Mouse (Mus musculus) CH12.LX (cell line): ENCODE measurements at regions not wholly inside any gene's neighbourhood (a gene's known extent, or its start where the extent isn't known, plus 50 kb on each side); places are given as distances from the start of the nearest gene placed in this dataset.

Experiments
- DNase-seq: peaks from one replicate; pipeline ENCODE4 v3.0.0-alpha.2; 2013; ENCODE audit errors: extremely low read depth
- H3K27ac ChIP-seq: 2 replicates; pipeline ENCODE4 v1.5.1; 2012; ENCODE audit warnings: low read depth, mild to moderate bottlenecking, control low read depth, moderate library complexity; ENCODE audit not compliant: insufficient read depth
- H3K27me3 ChIP-seq: replicated peaks from 2 replicates; pipeline ENCODE3; 2012; ENCODE audit warnings: inconsistent platforms
- H3K36me3 ChIP-seq, 2 experiments: replicated peaks in 1 of 2; 2 replicates each; pipeline versions ENCODE3 to v1.6.1; 2012; ENCODE audit warnings: inconsistent platforms in 1 of 2, low read length in 1 of 2, mild to moderate bottlenecking in 1 of 2, mixed read lengths in 1 of 2, moderate library complexity in 1 of 2; ENCODE audit not compliant: control insufficient read depth in 1 of 2, insufficient read depth in 1 of 2
- H3K4me1 ChIP-seq, 2 experiments: 2 replicates each; pipeline ENCODE4 v1.6.1; 2012; ENCODE audit warnings: inconsistent platforms in 1 of 2, moderate library complexity in 1 of 2; ENCODE audit not compliant: insufficient read depth in 2 of 2, control insufficient read depth in 1 of 2
- H3K4me2 ChIP-seq: 2 replicates; pipeline ENCODE4 v1.6.1; 2012; ENCODE audit warnings: low read depth, mild to moderate bottlenecking, control low read depth; ENCODE audit not compliant: poor library complexity, insufficient read depth, severe bottlenecking
- H3K4me3 ChIP-seq, 3 experiments: fragments of 150-350 bp in 1 of 3; sonication (generic) in 1 of 3; replicated peaks in 1 of 3; 2 replicates each; pipeline versions ENCODE3 to v1.5.1; 2011 to 2012; ENCODE audit warnings: low read depth in 2 of 3, low read length in 2 of 3, mild to moderate bottlenecking in 2 of 3, moderate library complexity in 2 of 3, control low read depth in 1 of 3, improper control_type of control experiment in 1 of 3, inconsistent platforms in 1 of 3, mixed read lengths in 1 of 3; ENCODE audit not compliant: poor library complexity in 1 of 3
- H3K79me2 ChIP-seq: replicated peaks from 2 replicates; pipeline ENCODE4 v1.6.1; 2012; ENCODE audit warnings: mild to moderate bottlenecking, moderate library complexity; ENCODE audit not compliant: control insufficient read depth, poor library complexity, insufficient read depth, severe bottlenecking; ENCODE audit errors: extremely low read depth
- H3K9ac ChIP-seq: 2 replicates; pipeline ENCODE4 v1.6.1; 2012; ENCODE audit warnings: low read depth, mild to moderate bottlenecking, control low read depth, moderate library complexity; ENCODE audit not compliant: insufficient read depth
- H3K9me3 ChIP-seq: replicated peaks from 2 replicates; pipeline ENCODE3; 2012; ENCODE audit warnings: low read length, inconsistent platforms, mixed read lengths
- CHD1 ChIP-seq: IDR thresholded peaks from 2 replicates; pipeline ENCODE4 v1.6.1; 2012; ENCODE audit warnings: low read depth, low read length, improper control_type of control experiment, inconsistent platforms
- CHD2 ChIP-seq: IDR thresholded peaks from 2 replicates; pipeline ENCODE4 v1.6.1; 2011; ENCODE audit warnings: low read length, improper control_type of control experiment
- CTCF ChIP-seq, 2 experiments: IDR thresholded peaks in 1 of 2; conservative IDR thresholded peaks in 1 of 2; 2 replicates each; pipeline ENCODE4 v1.5.1; 2011 to 2012; ENCODE audit warnings: low read depth in 2 of 2, low read length in 2 of 2, improper control_type of control experiment in 1 of 2, inconsistent platforms in 1 of 2, mild to moderate bottlenecking in 1 of 2, moderate library complexity in 1 of 2
- E2F4 ChIP-seq: IDR thresholded peaks from 2 replicates; pipeline ENCODE4 v1.6.1; 2011; ENCODE audit warnings: low read depth, low read length, improper control_type of control experiment; ENCODE audit not compliant: insufficient replicate concordance
- EP300 ChIP-seq: IDR thresholded peaks from 2 replicates; pipeline ENCODE4 v1.6.1; 2011; ENCODE audit warnings: low read length, improper control_type of control experiment
- HCFC1 ChIP-seq: IDR thresholded peaks from 2 replicates; pipeline ENCODE4 v1.6.1; 2012; ENCODE audit warnings: low read depth, mild to moderate bottlenecking, inconsistent platforms, low read length, improper control_type of control experiment
- IRF4 ChIP-seq: IDR thresholded peaks from 2 replicates; pipeline ENCODE4 v1.6.1; 2014; ENCODE audit warnings: low read depth, mild to moderate bottlenecking, inconsistent platforms, low read length, improper control_type of control experiment
- JUND ChIP-seq: conservative IDR thresholded peaks from 2 replicates; pipeline ENCODE4 v1.6.1; 2011; ENCODE audit warnings: low read depth, low read length, improper control_type of control experiment
- MAX ChIP-seq: IDR thresholded peaks from 2 replicates; pipeline ENCODE4 v1.6.1; 2011; ENCODE audit warnings: low read length, improper control_type of control experiment
- MEF2A ChIP-seq: IDR thresholded peaks from 2 replicates; pipeline ENCODE4 v1.6.1; 2014; ENCODE audit warnings: low read depth, mild to moderate bottlenecking, inconsistent platforms, low read length, improper control_type of control experiment, borderline replicate concordance
- MXI1 ChIP-seq: IDR thresholded peaks from 2 replicates; pipeline ENCODE4 v1.6.1; 2011; ENCODE audit warnings: mild to moderate bottlenecking, low read depth, low read length, improper control_type of control experiment
- MYC ChIP-seq: IDR thresholded peaks from 2 replicates; pipeline ENCODE4 v1.6.1; 2011; ENCODE audit warnings: low read depth, mild to moderate bottlenecking, improper control_type of control experiment, low read length
- NELFE ChIP-seq: IDR thresholded peaks from 2 replicates; pipeline ENCODE4 v1.6.1; 2011; ENCODE audit warnings: low read depth, low read length, improper control_type of control experiment
- PAX5 ChIP-seq: IDR thresholded peaks from 2 replicates; pipeline ENCODE4 v1.6.1; 2012; ENCODE audit warnings: low read length, inconsistent platforms, mixed read lengths
- POLR2AphosphoS2 ChIP-seq: IDR thresholded peaks from 2 replicates; pipeline ENCODE4 v1.6.1; 2011; ENCODE audit warnings: low read depth, low read length, improper control_type of control experiment
- SMC3 ChIP-seq: IDR thresholded peaks from 2 replicates; pipeline ENCODE4 v1.6.1; 2011; ENCODE audit warnings: low read depth, low read length, improper control_type of control experiment
- TBP ChIP-seq: conservative IDR thresholded peaks from 2 replicates; pipeline ENCODE4 v1.6.1; 2011; ENCODE audit warnings: low read depth, low read length, improper control_type of control experiment
- TCF12 ChIP-seq: IDR thresholded peaks from 2 replicates; pipeline ENCODE4 v1.6.1; 2014; ENCODE audit warnings: low read depth, mild to moderate bottlenecking, inconsistent platforms, low read length, improper control_type of control experiment
- UBTF ChIP-seq: IDR thresholded peaks from 2 replicates; pipeline ENCODE4 v1.6.1; 2012; ENCODE audit warnings: low read depth, mild to moderate bottlenecking, inconsistent platforms, low read length, improper control_type of control experiment, moderate library complexity
- USF2 ChIP-seq: conservative IDR thresholded peaks from 2 replicates; pipeline ENCODE4 v1.6.1; 2011; ENCODE audit warnings: low read depth, low read length, improper control_type of control experiment
- ZC3H11A ChIP-seq: IDR thresholded peaks from 2 replicates; pipeline ENCODE4 v1.6.1; 2012; ENCODE audit warnings: low read depth, mild to moderate bottlenecking, inconsistent platforms, low read length, improper control_type of control experiment
- ZKSCAN1 ChIP-seq: IDR thresholded peaks from 2 replicates; pipeline ENCODE4 v1.6.1; 2012; ENCODE audit warnings: low read depth, inconsistent platforms, low read length, improper control_type of control experiment, borderline replicate concordance
- dilution Hi-C: fragments of 300-500 bp; cut with MboI; formaldehyde crosslinking; loops from 2 replicates; pipeline ENCODE4 v1.14.3; 2020; ENCODE audit warnings: low sequenced_read_pairs; ENCODE audit not compliant: extremely low pct_unique_long_range_greater_than_20kb, extremely low pct_ligation_motif_present
- in situ Hi-C: fragments of 300-500 bp; cut with MboI; formaldehyde crosslinking; loops from 3 replicates; pipeline ENCODE4 v1.14.3; 2019; ENCODE audit warnings: low sequenced_read_pairs, low pct_ligation_motif_present, low pct_unique_long_range_greater_than_20kb, mixed read lengths

DNA sequence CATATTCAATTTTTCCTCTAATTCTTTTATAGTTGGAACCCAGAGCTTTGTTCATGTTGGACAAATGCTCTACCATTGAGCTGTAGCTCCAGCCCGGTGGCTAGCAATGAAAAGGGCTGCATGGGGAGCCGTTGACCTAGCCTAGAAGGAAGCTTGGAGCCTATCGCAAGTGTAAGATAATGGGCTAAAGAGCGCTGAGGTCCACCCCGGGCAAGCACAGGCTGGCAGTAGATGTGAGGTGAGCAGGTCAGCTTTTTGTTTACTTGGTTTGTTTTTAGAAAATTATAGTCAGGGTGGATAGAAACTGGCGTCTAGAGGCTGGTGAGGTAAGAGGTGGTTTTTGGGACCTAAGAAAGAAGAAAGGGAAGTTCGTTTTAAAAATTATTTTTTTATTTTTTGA, 181.0 kb downstream of the Plpp3 start:
- DNase-seq: no peak
- TF ChIP-seq TBP (no peak), CTCF (conservative IDR thresholded peaks at IDR 0.05 in 1 of 2, IDR thresholded peaks at IDR 0.05 in 1 of 2; ENCODE audit: low read depth in 2 of 2, low read length in 2 of 2) (no peak), HCFC1 (no peak), TCF12 (no peak), MXI1 (no peak), CHD2 (no peak), E2F4 (no peak), MAX (no peak), CHD1 (no peak)
- Histone ChIP-seq H3K9ac (no peak overlapping the region), H3K27me3 (no peaks in the 10 kb centered on the region), H3K4me1 (no peaks in the 10 kb centered on the region), H3K9me3 (no peaks in the 10 kb centered on the region), H3K79me2 (no peaks in the 10 kb centered on the region), H3K4me2 (no peak overlapping the region), H3K27ac (no peak overlapping the region), H3K4me3 (no peak overlapping the region), H3K36me3 (no peaks in the 10 kb centered on the region)
- in situ Hi-C loops: no loop called here
- dilution Hi-C loops: no loop called here

- H3K27me3 ChIP-seq: no peaks in the 10 kb centered on the region
- no peak overlapping the region for H3K4me2 ChIP-seq
- H3K27ac ChIP-seq: no peak overlapping the region
- H3K36me3 ChIP-seq: no peaks in the 10 kb centered on the region
- H3K79me2 ChIP-seq: no peaks in the 10 kb centered on the region
- H3K9ac ChIP-seq: no peak overlapping the region
- dilution Hi-C loops: no loop called here
- TF ChIP-seq CHD2: no peak
- TF ChIP-seq, all 38 proteins: peak for 0
- in situ Hi-C loops: no loop called here
- H3K9me3 ChIP-seq: no peaks in the 10 kb centered on the region
- H3K4me1 ChIP-seq: no peaks in the 10 kb centered on the region
- no peak overlapping the region for H3K4me3 ChIP-seq
- DNase-seq: no peak
These were observed 181.7 kb downstream of the Plpp3 start for GRCm38 (mm10) chr4:105338861-105339260.

DNA sequence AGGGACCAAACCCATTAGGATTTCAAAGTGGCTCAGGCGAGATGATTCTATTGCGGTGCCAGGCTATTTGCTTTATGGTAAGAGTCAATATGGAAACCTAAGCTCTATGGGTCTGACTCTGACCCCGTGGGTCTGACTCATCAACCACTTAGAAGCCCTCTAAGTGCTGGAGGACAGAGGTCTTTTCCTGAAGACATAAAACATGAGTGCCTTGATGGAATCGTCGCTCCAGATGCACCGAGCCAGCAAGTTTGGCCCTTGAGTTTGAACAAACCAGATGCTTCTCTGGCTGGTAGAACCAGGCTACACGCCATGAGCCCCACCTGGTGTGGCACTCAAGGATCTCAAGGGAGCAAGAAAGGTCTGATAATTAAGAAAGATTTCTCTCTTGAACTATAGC, 184.1 kb downstream of the Plpp3 start:
- no peak overlapping the region for H3K4me2 ChIP-seq
- dilution Hi-C loops (no loop called here), in situ Hi-C loops (no loop called here)
- no peak for DNase-seq
- TF ChIP-seq MEF2A (no peak), ZKSCAN1 (no peak), POLR2AphosphoS2 (no peak), JUND (no peak), TCF12 (no peak), CHD2 (no peak), PAX5 (no peak), TBP (no peak), MXI1 (no peak), SMC3 (no peak), CHD1 (no peak), EP300 (no peak), UBTF (no peak), USF2 (no peak), MYC (no peak), NELFE (no peak), MAX (no peak), ZC3H11A (no peak), IRF4 (no peak)
- no peaks in the 10 kb centered on the region for H3K4me1 ChIP-seq
- H3K79me2 ChIP-seq: no peaks in the 10 kb centered on the region
- H3K27ac ChIP-seq: no peak overlapping the region
- no peak overlapping the region for H3K9ac ChIP-seq
- no peaks in the 10 kb centered on the region for H3K9me3 ChIP-seq
- H3K36me3 ChIP-seq: no peaks in the 10 kb centered on the region
- H3K4me3 ChIP-seq: no peak overlapping the region
- no peaks in the 10 kb centered on the region for H3K27me3 ChIP-seq
